Mouse (Mus musculus) C2C12 (cell line): ENCODE measurements around the gene Gm15293. TPM values are rescaled to one million over a fixed set of nuclear protein-coding genes. Genes with fewer than 3 reads are reported as not detected.
"Not testable (repeated sequence)": the region's sequence is repeated elsewhere in the genome, so short reads cannot be mapped to it uniquely, and the experiment has no call there.

Experiments
- H3K27me3 ChIP-seq: one replicate; pipeline ENCODE4 v1.6.1; 2011; ENCODE audit not compliant: control insufficient read depth, insufficient read depth, insufficient read length
- H3K36me3 ChIP-seq: one replicate; pipeline ENCODE4 v1.6.1; 2011; ENCODE audit not compliant: control insufficient read depth, insufficient read depth
- H3K4me3 ChIP-seq: one replicate; pipeline ENCODE4 v1.5.1; 2011; ENCODE audit warnings: mild to moderate bottlenecking, control low read depth; ENCODE audit not compliant: poor library complexity, insufficient read depth, severe bottlenecking
- H3K79me2 ChIP-seq: one replicate; pipeline ENCODE4 v1.6.1; 2011; ENCODE audit not compliant: control insufficient read depth, insufficient read depth
- H3K79me3 ChIP-seq: one replicate; pipeline ENCODE4 v1.6.1; 2011; ENCODE audit warnings: low read depth, control low read depth
- H3ac ChIP-seq: one replicate; pipeline ENCODE3; 2011; ENCODE audit warnings: low read depth; ENCODE audit not compliant: control insufficient read depth, insufficient read length
- long read RNA-seq, 2 experiments: library from polyadenylated mRNA; unstranded; transcript quantifications; one replicate each; pipeline ENCODE4 v2.0.0; 2019 to 2020
- polyA plus RNA-seq: library from polyadenylated mRNA; unstranded; fragments of >200 nt; fragmentation: generic; extraction: Trizol; gene quantifications from one replicate; pipeline ENCODE4 v1.2.1, GENCODE M21; 2012; ENCODE audit warnings: missing spikeins

The Gm15293 gene
- polyA plus RNA-seq = not detected
- long read RNA-seq, experiment 1 = 0 reads
- long read RNA-seq, experiment 2 = 0 reads

DNA sequence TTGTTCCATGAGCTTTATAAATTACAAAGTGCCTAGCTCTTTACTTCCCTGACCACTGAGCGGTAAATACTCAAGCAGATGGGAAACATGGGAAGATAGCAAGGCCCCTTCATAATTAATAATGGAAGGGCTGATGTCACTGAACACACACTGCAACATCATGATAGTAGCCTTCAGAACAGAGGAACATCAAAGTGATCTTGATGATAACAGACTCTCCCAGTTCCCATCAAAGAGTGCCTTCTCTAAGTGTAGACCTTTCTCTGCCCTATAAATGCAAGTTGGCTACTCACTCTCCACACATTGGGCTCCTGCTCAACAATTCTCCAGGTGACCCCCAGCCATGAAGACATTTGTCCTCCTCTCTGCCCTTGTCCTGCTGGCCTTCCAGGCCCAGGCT is at the start of gene Gm15293:
Gene Gm15293 (plus strand): TSS at position 301 of the 400 bp plus-strand sequence.
- H3ac ChIP-seq, H3K4me3 ChIP-seq, H3K79me2 ChIP-seq, H3K27me3 ChIP-seq, H3K79me3 ChIP-seq, H3K36me3 ChIP-seq: not testable (repeated sequence)

DNA sequence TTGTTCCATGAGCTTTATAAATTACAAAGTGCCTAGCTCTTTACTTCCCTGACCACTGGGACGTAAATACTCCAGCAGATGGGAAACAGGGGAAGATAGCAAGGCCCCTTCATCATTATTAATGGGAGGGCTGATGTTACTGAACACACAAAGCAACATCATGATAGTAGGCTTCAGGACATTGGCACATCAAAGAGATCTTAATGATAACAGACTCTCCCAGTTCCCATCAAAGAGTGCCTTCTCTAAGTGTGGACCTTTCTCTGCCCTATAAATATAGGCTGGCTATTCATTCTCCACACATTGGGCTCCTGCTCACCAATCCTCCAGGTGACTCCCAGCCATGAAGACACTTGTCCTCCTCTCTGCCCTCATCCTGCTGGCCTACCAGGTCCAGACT is 39.4 kb upstream of the Gm15293 start, which contains the start of gene Defa22:
Gene Defa22 (plus strand): TSS at position 301 of the 400 bp plus-strand sequence.
- not testable (repeated sequence) for H3K36me3 ChIP-seq, H3K79me3 ChIP-seq, H3K4me3 ChIP-seq, H3K27me3 ChIP-seq, H3K79me2 ChIP-seq, H3ac ChIP-seq

- H3K79me3 ChIP-seq = not testable (repeated sequence)
These were observed 10.0 kb upstream of the Gm15293 start, which contains the start of gene Defa31 for GRCm38 (mm10) chr8:21191314-21191713. Defa31 (plus strand) TSS chr8:21191614.

More at GRCm38 (mm10) chr8:21191314-21191713, 10.0 kb upstream of the Gm15293 start, which contains the start of gene Defa31:
- H3K4me3 ChIP-seq, H3ac ChIP-seq, H3K36me3 ChIP-seq, H3K79me2 ChIP-seq, H3K27me3 ChIP-seq: not testable (repeated sequence)

Other genes starting within 250 kb of the Gm15293 start
- gene Defa21, start 176.0 kb upstream of the Gm15293 start, polyA plus RNA-seq = not detected
- gene Defa23, start 146.5 kb upstream of the Gm15293 start, polyA plus RNA-seq = not detected
- gene Defa35, start 136.5 kb upstream of the Gm15293 start, polyA plus RNA-seq = not detected
- gene Defa25, start 117.1 kb upstream of the Gm15293 start, polyA plus RNA-seq = not detected
- not detected for gene Gm14851, start 105.5 kb upstream of the Gm15293 start, polyA plus RNA-seq
- not detected for gene Defa30, start 66.9 kb upstream of the Gm15293 start, polyA plus RNA-seq
- not detected for gene Defa22, start 39.3 kb upstream of the Gm15293 start, polyA plus RNA-seq
- gene Defa31, start 9.9 kb upstream of the Gm15293 start, polyA plus RNA-seq = not detected
- not detected for gene Gm15292, start 48.2 kb downstream of the Gm15293 start, polyA plus RNA-seq
- not detected for gene Defa27, start 114.0 kb downstream of the Gm15293 start, polyA plus RNA-seq
- gene Defa29, start 125.5 kb downstream of the Gm15293 start, polyA plus RNA-seq = not detected
- gene Defa2, start 177.0 kb downstream of the Gm15293 start, polyA plus RNA-seq = not detected
- not detected for gene Defa33, start 190.2 kb downstream of the Gm15293 start, polyA plus RNA-seq
- not detected for gene Defa36, start 225.8 kb downstream of the Gm15293 start, polyA plus RNA-seq